In the genomic region with DNA sequence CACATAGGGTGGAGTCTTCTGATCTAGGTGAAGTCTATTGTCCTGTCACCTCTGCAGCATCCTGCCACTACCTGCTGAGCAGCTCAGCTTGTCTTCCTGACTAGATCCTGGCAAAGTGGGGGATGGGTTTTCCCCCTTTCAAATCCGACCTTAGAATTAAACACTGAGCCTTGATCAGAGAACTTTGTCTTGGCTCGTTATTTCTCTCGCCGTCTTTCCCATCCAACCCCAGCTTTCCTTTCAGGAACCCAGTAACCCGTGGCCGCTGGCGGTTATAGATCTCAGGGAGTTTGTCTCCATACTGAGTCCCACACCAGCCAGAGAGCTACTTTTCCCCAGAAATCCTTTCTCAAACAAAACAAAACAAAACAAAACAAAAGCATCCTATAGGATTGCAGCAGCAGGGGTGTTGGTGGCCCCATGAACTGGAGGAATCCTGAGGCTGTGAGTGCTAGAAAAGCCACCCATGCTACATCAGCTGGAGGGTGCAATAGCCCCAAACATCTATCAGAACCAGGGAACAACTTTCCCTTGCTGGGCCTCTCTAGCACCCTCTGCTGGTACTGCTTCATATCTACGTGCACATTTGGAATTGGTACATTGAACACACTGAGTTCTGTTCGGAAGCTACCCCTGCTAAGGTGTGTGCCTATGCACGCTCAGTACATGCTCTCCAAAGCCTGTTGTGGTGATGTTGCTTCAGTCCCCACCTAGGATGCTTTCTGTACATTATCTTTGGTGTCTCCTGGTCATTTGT, we compare ENCODE assay signal across 9 mouse cellular contexts. TPM values are rescaled to one million over a fixed set of nuclear protein-coding genes. Genes with fewer than 3 reads are reported as not detected.
DNase-seq lines count a peak whose midpoint lies in the region; ATAC-seq lines count a peak whose summit lies in the region.
"Had no signal": no experiment of that assay in that cellular context is flagged by ENCODE, and none has a peak within 500 bp of the region (broad histone marks: within the 10 kb centered on the region; RNA-seq: fewer than 3 reads in every experiment).

No protein-coding gene starts in this region.

- intact Hi-C loops in left cerebral cortex, postnatal 36 days (cut with DNase I), result loop anchor here (10.0 kb wide), 1 partner anchor 350 kb away; no protein-coding TSS in a partner anchor

- no peaks in the 10 kb centered on the region for H3K27me3 ChIP-seq in intestine, embryonic 14.5 days (replicated peaks; ENCODE audit: control insufficient read depth, insufficient read depth, low read length)
- H3K27me3 ChIP-seq: heart, embryonic 13.5 days had no signal

- no peak overlapping the region for H3K4me2 ChIP-seq in intestine, embryonic 14.5 days (ENCODE audit: low read length)
- H3K4me2 ChIP-seq: heart, embryonic 13.5 days had no signal

- no peaks in the 10 kb centered on the region for H3K4me1 ChIP-seq in intestine, embryonic 14.5 days (replicated peaks; ENCODE audit: control insufficient read depth, insufficient read depth, low read length)
- H3K4me1 ChIP-seq: heart, embryonic 13.5 days had no signal

- 86% methylated on average over 10 of the region's 10 CpGs for WGBS in intestine, embryonic 14.5 days

- H3K27ac ChIP-seq in intestine, embryonic 14.5 days (ENCODE audit: low read depth), result no peak overlapping the region
- H3K27ac ChIP-seq: heart, embryonic 13.5 days had no signal

- no peaks in the 10 kb centered on the region for H3K9me3 ChIP-seq in intestine, embryonic 14.5 days (ENCODE audit: control insufficient read depth, low read length)
- H3K9me3 ChIP-seq: heart, embryonic 13.5 days had no signal

- H3K9ac ChIP-seq in intestine, embryonic 14.5 days (ENCODE audit: low read length), result no peak overlapping the region
- H3K9ac ChIP-seq: heart, embryonic 13.5 days had no signal

- DNase-seq in ovary, postnatal 36 days (ENCODE audit: low spot score), result peak; percentile 20
- no peak for DNase-seq in ovary, postnatal 10 days (ENCODE audit: low spot score)
- DNase-seq in adipocyte (ENCODE audit: low spot score), result peak; percentile 58
- peak; percentile 61 for DNase-seq in embryo, embryonic 10 days (ENCODE audit: low spot score)
- peak; percentile 64 for DNase-seq in intestine, embryonic 14.5 days (ENCODE audit: low spot score)
- peak; percentile 26 to 38 for DNase-seq in left cerebral cortex, postnatal 36 days (ENCODE audit: low spot score in 2 of 2)
- peak; percentile 74 to 75 for DNase-seq in right cerebral cortex, adult 2 months (ENCODE audit: low spot score in 2 of 2)

- no peak for ATAC-seq in intestine, embryonic 14.5 days (replicated peaks; ENCODE audit: low FRiP score, low TSS enrichment, low read depth)
- ATAC-seq in monocyte, adult 5-6 weeks (replicated peaks; ENCODE audit: insufficient number of reproducible peaks, low FRiP score, low TSS enrichment, poor library complexity, severe bottlenecking), result no peak; the same call in 1 of the 2 replicates

- no peak overlapping the region for H3K4me3 ChIP-seq in intestine, embryonic 14.5 days (ENCODE audit: low read depth, low read length)
- H3K4me3 ChIP-seq: heart, embryonic 13.5 days had no signal

- H3K36me3 ChIP-seq in intestine, embryonic 14.5 days (ENCODE audit: control insufficient read depth, insufficient read depth, low read length), result no peaks in the 10 kb centered on the region
- H3K36me3 ChIP-seq: heart, embryonic 13.5 days had no signal

RNA-seq across cellular contexts. Expression of a gene that starts 6.9 kb away (rescaled TPM):
- 57.9 and 64.1 TPM in 2 replicates for polyA plus RNA-seq in intestine, embryonic 14.5 days (2014; fragmentation: Nextera tagmentation; extraction: Ambion mirVana)
- total RNA-seq in left cerebral cortex, postnatal 36 days (2021), result 10 to 100 TPM; 31.2 to 31.3 TPM
- total RNA-seq in monocyte, adult 5-6 weeks (2017), result 23.8 to 67.9 TPM (median 47.0 TPM) in 3 replicates

RNA-seq across cellular contexts. Expression of a gene that starts 29.5 kb away (rescaled TPM):
- 792 and 803 TPM in 2 replicates for polyA plus RNA-seq in intestine, embryonic 14.5 days (2014; fragmentation: Nextera tagmentation; extraction: Ambion mirVana)
- not detected for total RNA-seq in left cerebral cortex, postnatal 36 days (2021)
- total RNA-seq in monocyte, adult 5-6 weeks (2017), result 0.19 to 2.6 TPM (median 1.8 TPM) in 3 replicates
